Mouse (Mus musculus): ENCODE measurements around the gene Samd8. TPM values are rescaled to one million over a fixed set of nuclear protein-coding genes. Genes with fewer than 3 reads are reported as not detected.

The Samd8 gene
- polyA plus RNA-seq, 1 experiment from 2014 or later: 10.7 TPM

DNA sequence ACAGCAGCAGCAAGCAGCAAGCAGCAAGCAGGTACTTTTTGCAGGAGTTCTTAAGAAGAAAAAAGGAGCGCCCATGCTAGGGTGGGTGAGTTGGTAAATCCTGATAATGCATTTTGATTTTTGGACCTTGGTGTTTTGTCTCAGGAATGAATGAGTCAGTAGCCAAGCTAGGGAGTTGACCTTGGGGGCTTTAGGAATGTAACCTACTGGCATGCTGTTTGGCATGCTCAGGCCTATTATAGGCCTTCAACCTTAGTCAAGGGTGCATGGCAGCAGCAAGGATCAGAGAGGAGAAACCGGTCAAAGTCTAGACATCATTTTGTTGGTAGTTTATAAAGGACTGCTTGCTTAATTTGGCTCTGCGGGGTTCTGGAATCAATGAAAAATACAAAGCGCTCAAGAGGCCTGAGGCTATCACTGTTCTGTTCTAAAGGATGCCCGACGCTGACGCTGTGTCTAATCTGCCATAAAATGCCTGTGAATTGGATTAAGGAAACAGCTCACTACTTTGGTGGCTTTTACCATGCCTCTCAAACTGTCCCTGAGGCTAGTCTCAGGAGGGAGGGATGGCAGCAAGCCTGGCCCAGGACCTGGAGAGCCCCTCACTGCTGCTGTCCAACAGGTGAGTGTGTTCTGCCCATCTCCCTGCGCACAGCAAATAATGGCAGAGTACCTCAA, 28.2 kb upstream of the Samd8 start:
- H3K9me3 ChIP-seq: no peaks in the 10 kb centered on the region
- no peak for ATAC-seq (ENCODE audit: insufficient number of reproducible peaks, low FRiP score, low TSS enrichment, low read depth)
- no peak overlapping the region for H3K27ac ChIP-seq
- H3K27me3 ChIP-seq: no peaks in the 10 kb centered on the region
- no peak overlapping the region for H3K9ac ChIP-seq
- WGBS: 54% methylated on average over 8 of the region's 8 CpGs
- H3K4me3 ChIP-seq: no peak overlapping the region
- no peak overlapping the region for H3K4me2 ChIP-seq
- H3K36me3 ChIP-seq: no peaks in the 10 kb centered on the region
- peaks cover 9% of the 10 kb centered on the region for H3K4me1 ChIP-seq

DNA sequence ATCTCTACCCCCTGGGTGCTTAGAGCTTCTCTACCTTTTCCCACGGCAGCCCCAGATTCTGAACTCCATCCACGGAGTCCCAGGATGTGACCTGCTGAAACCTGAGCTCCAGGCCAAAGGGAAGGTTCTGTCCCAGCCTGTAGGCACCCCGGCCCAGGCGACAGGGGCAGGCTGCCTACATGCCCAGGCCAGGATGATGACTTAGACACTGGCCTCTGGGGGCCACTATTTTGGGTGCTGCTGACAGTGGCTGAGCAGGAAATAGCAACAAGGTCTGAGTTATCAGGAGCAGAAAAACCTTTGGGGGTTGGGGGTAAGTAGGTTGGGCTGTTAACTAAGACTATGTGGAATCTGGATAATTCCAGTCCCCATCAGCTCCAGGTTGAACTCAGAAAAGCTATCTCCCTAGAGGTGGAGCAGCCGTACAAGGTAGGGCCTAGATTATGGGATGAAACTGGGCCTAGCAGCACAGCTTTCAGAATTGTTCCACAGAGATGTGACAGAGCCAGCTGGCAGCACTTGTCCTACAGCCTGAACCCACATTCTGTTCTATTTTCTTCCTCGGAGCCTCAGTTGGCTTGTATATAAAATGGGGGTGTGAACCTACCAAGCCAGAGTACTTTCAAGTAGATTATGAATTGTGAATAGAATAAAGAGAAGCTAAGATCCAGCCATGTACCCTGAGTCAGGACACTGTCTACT, 21.1 kb upstream of the Samd8 start:
- ATAC-seq (ENCODE audit: insufficient number of reproducible peaks, low FRiP score, low TSS enrichment, low read depth): no peak
- no peaks in the 10 kb centered on the region for H3K36me3 ChIP-seq
- H3K4me2 ChIP-seq: no peak overlapping the region
- H3K4me3 ChIP-seq: no peak overlapping the region
- H3K9me3 ChIP-seq: no peaks in the 10 kb centered on the region
- H3K4me1 ChIP-seq: no peaks in the 10 kb centered on the region
- no peaks in the 10 kb centered on the region for H3K27me3 ChIP-seq
- H3K27ac ChIP-seq: no peak overlapping the region
- H3K9ac ChIP-seq: no peak overlapping the region
- WGBS: 70% methylated on average over 6 of the region's 6 CpGs

DNA sequence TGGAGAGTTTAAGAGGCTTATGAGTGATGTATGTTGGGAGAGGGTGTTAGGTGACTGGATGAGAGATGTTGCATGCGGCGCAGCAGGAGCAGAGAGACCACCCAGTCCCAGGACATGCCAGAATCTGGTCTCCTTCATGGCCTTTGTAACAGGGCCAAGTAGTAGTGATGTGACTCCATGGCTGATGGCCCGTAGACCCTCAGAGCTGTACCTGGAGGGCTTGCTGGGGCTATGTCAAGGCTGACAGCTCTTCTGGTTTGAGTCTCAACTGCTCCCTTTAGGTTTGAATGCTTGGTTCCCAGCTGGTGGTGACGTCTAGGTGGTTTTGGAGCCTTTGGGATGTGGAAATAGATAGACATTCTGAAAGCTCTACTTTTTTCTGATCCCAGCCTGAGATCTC, 20.4 kb upstream of the Samd8 start:
- Histone ChIP-seq H3K36me3 (no peaks in the 10 kb centered on the region), H3K4me2 (no peak overlapping the region), H3K4me1 (no peaks in the 10 kb centered on the region), H3K27ac (no peak overlapping the region), H3K4me3 (no peak overlapping the region), H3K9ac (no peak overlapping the region), H3K9me3 (no peaks in the 10 kb centered on the region), H3K27me3 (no peaks in the 10 kb centered on the region)
- 85% methylated on average over 4 of the region's 4 CpGs for WGBS
- ATAC-seq (ENCODE audit: insufficient number of reproducible peaks, low FRiP score, low TSS enrichment, low read depth): no peak

DNA sequence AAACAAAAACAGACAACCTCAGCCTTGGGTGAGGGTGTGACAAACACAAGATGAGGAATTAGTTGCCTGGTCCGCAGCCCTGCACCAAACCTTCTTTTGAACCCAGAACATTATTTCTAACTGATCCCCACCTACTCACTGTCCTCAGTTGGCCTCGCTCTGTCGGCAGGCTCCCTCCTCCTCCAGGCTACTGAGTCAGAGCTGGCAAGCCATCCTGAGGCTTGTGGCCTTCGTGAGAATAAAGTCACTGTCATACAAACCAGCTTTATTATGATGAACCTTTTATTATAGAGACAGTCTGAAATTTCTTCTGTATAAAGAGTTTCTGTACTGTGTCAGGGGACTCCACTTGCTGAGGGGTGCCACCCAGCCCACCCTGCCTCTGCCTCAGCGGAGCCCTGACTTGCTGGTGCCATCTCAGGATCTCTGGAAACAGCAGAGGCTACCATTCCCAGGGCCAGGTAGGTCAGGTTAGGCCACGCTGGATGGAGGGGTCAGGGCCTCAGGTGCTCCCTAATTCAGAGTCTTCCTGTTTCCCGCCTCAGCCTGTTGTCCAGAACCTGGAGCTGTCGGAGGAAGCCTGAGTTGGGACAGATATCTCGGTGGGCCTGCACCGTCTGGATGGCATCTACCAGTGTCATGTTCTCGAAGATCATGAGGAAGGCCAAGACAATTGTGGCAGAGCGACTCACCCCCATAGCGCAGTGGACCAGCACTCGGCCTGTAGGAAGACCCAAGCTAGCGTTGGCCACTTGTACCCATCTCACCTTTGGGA, 17.0 kb upstream of the Samd8 start:
- WGBS: 91% methylated on average over 15 of the region's 15 CpGs
- no peaks in the 10 kb centered on the region for H3K27me3 ChIP-seq
- H3K4me1 ChIP-seq: no peaks in the 10 kb centered on the region
- H3K9me3 ChIP-seq: no peaks in the 10 kb centered on the region
- no peak for ATAC-seq (ENCODE audit: insufficient number of reproducible peaks, low FRiP score, low TSS enrichment, low read depth)
- no peaks in the 10 kb centered on the region for H3K36me3 ChIP-seq
- H3K9ac ChIP-seq: no peak overlapping the region
- no peak overlapping the region for H3K4me2 ChIP-seq
- no peak overlapping the region for H3K27ac ChIP-seq
- H3K4me3 ChIP-seq: no peak overlapping the region

DNA sequence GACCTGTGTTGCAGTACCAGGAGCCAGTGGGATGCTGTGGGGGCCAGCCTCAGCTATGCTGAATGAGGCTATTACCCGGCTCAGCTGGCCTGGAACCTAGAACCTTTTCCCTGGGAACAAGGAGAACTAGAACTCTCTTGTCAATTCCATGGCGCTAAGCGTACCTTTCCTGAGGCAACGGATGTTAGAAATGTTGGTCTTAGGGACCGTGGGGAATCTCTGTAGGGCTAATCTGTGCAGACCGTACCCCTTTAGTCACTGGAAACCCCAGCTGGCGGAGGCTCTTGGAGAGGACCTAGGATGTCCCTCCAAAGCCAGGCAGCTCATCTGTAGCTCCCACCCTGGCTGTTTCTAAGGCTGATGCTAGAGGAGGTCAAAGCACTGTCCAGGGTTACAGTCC, 10.0 kb upstream of the Samd8 start:
- no peak overlapping the region for H3K4me2 ChIP-seq
- H3K27me3 ChIP-seq: peaks cover 4% of the 10 kb centered on the region; the same call in 1 of the 2 replicates
- no peak for ATAC-seq (ENCODE audit: insufficient number of reproducible peaks, low FRiP score, low TSS enrichment, low read depth)
- WGBS: 92% methylated on average over 7 of the region's 7 CpGs
- H3K27ac ChIP-seq: no peak overlapping the region
- no peak overlapping the region for H3K9ac ChIP-seq
- no peaks in the 10 kb centered on the region for H3K9me3 ChIP-seq
- H3K4me3 ChIP-seq: no peak overlapping the region
- no peaks in the 10 kb centered on the region for H3K36me3 ChIP-seq
- peaks cover 3% of the 10 kb centered on the region; the same call in 1 of the 2 replicates for H3K4me1 ChIP-seq

- H3K9me3 ChIP-seq: no peaks in the 10 kb centered on the region
- H3K4me1 ChIP-seq: peaks cover 3% of the 10 kb centered on the region; the same call in 1 of the 2 replicates
- no peaks in the 10 kb centered on the region for H3K36me3 ChIP-seq
- H3K9ac ChIP-seq: no peak overlapping the region
- H3K27ac ChIP-seq: no peak overlapping the region
- WGBS: 89% methylated on average over 3 of the region's 3 CpGs
- H3K4me3 ChIP-seq: no peak overlapping the region
- ATAC-seq (ENCODE audit: insufficient number of reproducible peaks, low FRiP score, low TSS enrichment, low read depth): no peak
- peaks cover 4% of the 10 kb centered on the region; the same call in 1 of the 2 replicates for H3K27me3 ChIP-seq
- H3K4me2 ChIP-seq: no peak overlapping the region
These were observed 9.0 kb upstream of the Samd8 start for GRCm38 (mm10) chr14:21741314-21741713.

- H3K9me3 ChIP-seq: no peaks in the 10 kb centered on the region
- no peaks in the 10 kb centered on the region for H3K36me3 ChIP-seq
- no peak overlapping the region for H3K9ac ChIP-seq
- H3K4me3 ChIP-seq: no peak overlapping the region
- ATAC-seq (ENCODE audit: insufficient number of reproducible peaks, low FRiP score, low TSS enrichment, low read depth): peak; percentile 68
- peaks cover 4% of the 10 kb centered on the region; the same call in 1 of the 2 replicates for H3K27me3 ChIP-seq
- H3K27ac ChIP-seq: no peak overlapping the region
- peaks cover 3% of the 10 kb centered on the region; the same call in 1 of the 2 replicates for H3K4me1 ChIP-seq
- H3K4me2 ChIP-seq: no peak overlapping the region
- WGBS: 11% methylated on average over 4 of the region's 4 CpGs
These were observed 8.5 kb upstream of the Samd8 start for GRCm38 (mm10) chr14:21741786-21742185.

GRCm38 (mm10) chr14:21742441-21742840, 7.9 kb upstream of the Samd8 start:
- no peaks in the 10 kb centered on the region for H3K9me3 ChIP-seq
- H3K36me3 ChIP-seq: no peaks in the 10 kb centered on the region
- H3K9ac ChIP-seq: no peak overlapping the region
- H3K27me3 ChIP-seq: peaks cover 4% of the 10 kb centered on the region; the same call in 1 of the 2 replicates
- no peak overlapping the region for H3K4me3 ChIP-seq
- H3K4me1 ChIP-seq: peaks cover 3% of the 10 kb centered on the region; the same call in 1 of the 2 replicates
- ATAC-seq (ENCODE audit: insufficient number of reproducible peaks, low FRiP score, low TSS enrichment, low read depth): no peak
- WGBS: 90% methylated on average over 4 of the region's 4 CpGs
- no peak overlapping the region for H3K4me2 ChIP-seq
- no peak overlapping the region for H3K27ac ChIP-seq

- Histone ChIP-seq H3K27ac (no peak overlapping the region), H3K27me3 (peaks cover 4% of the 10 kb centered on the region; the same call in 1 of the 2 replicates), H3K4me2 (no peak overlapping the region), H3K4me3 (no peak overlapping the region), H3K9ac (no peak overlapping the region), H3K9me3 (no peaks in the 10 kb centered on the region), H3K36me3 (no peaks in the 10 kb centered on the region), H3K4me1 (peaks cover 9% of the 10 kb centered on the region; the same call in 1 of the 2 replicates)
- WGBS: 94% methylated on average over 1 of the region's 1 CpGs
- no peak for ATAC-seq (ENCODE audit: insufficient number of reproducible peaks, low FRiP score, low TSS enrichment, low read depth)
These were observed 6.2 kb upstream of the Samd8 start for GRCm38 (mm10) chr14:21744169-21744568.

DNA sequence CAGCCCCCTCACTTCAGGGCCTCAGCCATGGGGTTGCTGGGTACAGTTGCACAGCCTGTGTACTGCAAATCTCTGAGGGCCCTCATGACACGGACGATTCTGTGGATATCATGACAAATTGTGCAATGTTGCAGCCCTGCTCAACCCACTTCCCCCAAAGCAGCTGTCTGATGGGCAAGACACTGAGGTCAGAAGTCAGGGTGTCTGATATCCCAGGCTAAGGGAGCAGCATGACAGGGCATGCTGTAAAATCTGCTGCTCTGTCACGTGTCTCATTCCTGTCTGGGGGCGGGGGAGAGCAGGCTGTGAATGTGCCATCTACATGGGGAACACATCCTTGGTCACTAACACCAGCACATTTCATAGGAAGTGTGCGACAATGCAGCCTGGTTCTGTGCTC, 5.2 kb upstream of the Samd8 start:
- Histone ChIP-seq H3K9ac (no peak overlapping the region), H3K4me2 (no peak overlapping the region), H3K4me3 (no peak overlapping the region), H3K27me3 (peaks cover 4% of the 10 kb centered on the region; the same call in 1 of the 2 replicates), H3K4me1 (peaks cover 12% of the 10 kb centered on the region; the same call in 1 of the 2 replicates), H3K9me3 (no peaks in the 10 kb centered on the region), H3K36me3 (no peaks in the 10 kb centered on the region), H3K27ac (no peak overlapping the region)
- ATAC-seq (ENCODE audit: insufficient number of reproducible peaks, low FRiP score, low TSS enrichment, low read depth): no peak
- 60% methylated on average over 5 of the region's 5 CpGs for WGBS

DNA sequence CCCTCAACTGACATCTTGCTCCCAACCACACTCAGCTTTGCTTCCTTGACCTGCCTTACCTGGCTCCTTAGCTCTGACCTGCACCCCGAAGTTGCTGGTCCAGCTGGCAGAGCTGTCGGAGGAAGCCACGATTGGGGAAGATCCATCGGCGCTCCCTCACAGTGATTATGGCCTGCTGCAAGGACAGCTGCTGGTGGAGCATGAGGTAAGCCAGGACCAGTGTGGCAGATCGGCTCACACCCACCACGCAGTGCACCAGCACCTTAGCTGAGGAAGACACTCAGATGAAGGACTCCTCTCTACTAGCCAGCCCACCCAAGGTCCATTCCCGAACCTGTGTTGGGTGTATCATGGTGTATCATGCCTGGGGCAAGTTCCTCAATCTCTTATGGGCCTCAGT, 4.1 kb upstream of the Samd8 start:
- WGBS: 90% methylated on average over 8 of the region's 8 CpGs
- H3K9me3 ChIP-seq: no peaks in the 10 kb centered on the region
- H3K4me2 ChIP-seq: no peak overlapping the region
- H3K27ac ChIP-seq: no peak overlapping the region
- H3K4me1 ChIP-seq: peaks cover 12% of the 10 kb centered on the region; the same call in 1 of the 2 replicates
- no peaks in the 10 kb centered on the region for H3K36me3 ChIP-seq
- H3K9ac ChIP-seq: no peak overlapping the region
- no peak for ATAC-seq (ENCODE audit: insufficient number of reproducible peaks, low FRiP score, low TSS enrichment, low read depth)
- H3K4me3 ChIP-seq: no peak overlapping the region
- peaks cover 4% of the 10 kb centered on the region; the same call in 1 of the 2 replicates for H3K27me3 ChIP-seq
